Mouse (Mus musculus): Measurements from ENCODE around the gene Hoxb2. TPM values are rescaled to one million over a fixed set of nuclear protein-coding genes. Genes with fewer than 3 reads are reported as not detected.
A peak's percentile ranks its signal among the peaks of the same experiment; 100 is the strongest.

The Hoxb2 gene
- polyA plus RNA-seq, 1 experiment from 2014 or later: 49.9 TPM

- no peak for ATAC-seq (ENCODE audit: low FRiP score, low TSS enrichment)
Observed at GRCm38 (mm10) chr11:96327122-96327521, 23.2 kb upstream of the Hoxb2 start.

GRCm38 (mm10) chr11:96327750-96328149, 22.6 kb upstream of the Hoxb2 start:
- 26% methylated on average over 5 of the region's 5 CpGs for WGBS
- peak overlapping the region; percentile 95 for H3K4me2 ChIP-seq (replicated peaks; ENCODE audit: low read depth, low read length)
- no peaks in the 10 kb centered on the region for H3K27me3 ChIP-seq (ENCODE audit: control insufficient read depth, insufficient read depth, low read length)
- peak overlapping the region; percentile 15; the same call in 1 of the 2 replicates for H3K4me3 ChIP-seq (ENCODE audit: low read length)
- peaks cover 89% of the 10 kb centered on the region for H3K4me1 ChIP-seq (ENCODE audit: control insufficient read depth, insufficient read depth, low read length)
- peaks cover 30% of the 10 kb centered on the region for H3K36me3 ChIP-seq (ENCODE audit: control insufficient read depth, insufficient read depth, low read length)
- peak overlapping the region; percentile 100 for H3K27ac ChIP-seq (ENCODE audit: low read depth, low read length)
- no peaks in the 10 kb centered on the region for H3K9me3 ChIP-seq (ENCODE audit: control insufficient read depth, low read length)
- no peak for ATAC-seq (ENCODE audit: low FRiP score, low TSS enrichment)
- H3K9ac ChIP-seq (ENCODE audit: low read depth, low read length): peak overlapping the region; percentile 99

More at GRCm38 (mm10) chr11:96327122-96327521, 23.2 kb upstream of the Hoxb2 start:
- WGBS: 32% methylated on average over 7 of the region's 7 CpGs
- Histone ChIP-seq H3K4me2 (replicated peaks; ENCODE audit: low read depth, low read length) (peak overlapping the region; percentile 95), H3K36me3 (ENCODE audit: control insufficient read depth, insufficient read depth, low read length) (peaks cover 31% of the 10 kb centered on the region), H3K9me3 (ENCODE audit: control insufficient read depth, low read length) (no peaks in the 10 kb centered on the region), H3K27ac (ENCODE audit: low read depth, low read length) (peak overlapping the region; percentile 100), H3K27me3 (ENCODE audit: control insufficient read depth, insufficient read depth, low read length) (no peaks in the 10 kb centered on the region), H3K9ac (ENCODE audit: low read depth, low read length) (peak overlapping the region; percentile 99), H3K4me3 (ENCODE audit: low read length) (peak overlapping the region; percentile 53; the same call in 1 of the 2 replicates), H3K4me1 (ENCODE audit: control insufficient read depth, insufficient read depth, low read length) (peaks cover 94% of the 10 kb centered on the region)

- H3K27me3 ChIP-seq (ENCODE audit: control insufficient read depth, insufficient read depth, low read length): no peaks in the 10 kb centered on the region
- peak overlapping the region; percentile 4; the same call in 1 of the 2 replicates for H3K4me3 ChIP-seq (ENCODE audit: low read length)
- H3K9me3 ChIP-seq (ENCODE audit: control insufficient read depth, low read length): no peaks in the 10 kb centered on the region
- ATAC-seq (ENCODE audit: low FRiP score, low TSS enrichment): no peak
- peaks cover 89% of the 10 kb centered on the region for H3K4me1 ChIP-seq (ENCODE audit: control insufficient read depth, insufficient read depth, low read length)
- WGBS: 9% methylated on average over 8 of the region's 8 CpGs
- H3K9ac ChIP-seq (ENCODE audit: low read depth, low read length): peak overlapping the region; percentile 99; the same call in 1 of the 2 replicates
- H3K36me3 ChIP-seq (ENCODE audit: control insufficient read depth, insufficient read depth, low read length): peaks cover 35% of the 10 kb centered on the region
- H3K4me2 ChIP-seq (replicated peaks; ENCODE audit: low read depth, low read length): peak overlapping the region; percentile 95
- H3K27ac ChIP-seq (ENCODE audit: low read depth, low read length): peak overlapping the region; percentile 100; the same call in 1 of the 2 replicates
Observed at GRCm38 (mm10) chr11:96328605-96329004, 21.7 kb upstream of the Hoxb2 start.

- Histone ChIP-seq H3K4me2 (replicated peaks; ENCODE audit: low read depth, low read length) (peak overlapping the region; percentile 70), H3K27ac (ENCODE audit: low read depth, low read length) (peak overlapping the region; percentile 100), H3K4me3 (ENCODE audit: low read length) (peak overlapping the region; percentile 38), H3K4me1 (ENCODE audit: control insufficient read depth, insufficient read depth, low read length) (peaks cover 90% of the 10 kb centered on the region), H3K27me3 (ENCODE audit: control insufficient read depth, insufficient read depth, low read length) (no peaks in the 10 kb centered on the region), H3K9ac (ENCODE audit: low read depth, low read length) (peak overlapping the region; percentile 86), H3K36me3 (ENCODE audit: control insufficient read depth, insufficient read depth, low read length) (peaks cover 39% of the 10 kb centered on the region), H3K9me3 (ENCODE audit: control insufficient read depth, low read length) (no peaks in the 10 kb centered on the region)
- WGBS: 6% methylated on average over 8 of the region's 8 CpGs
- no peak for ATAC-seq (ENCODE audit: low FRiP score, low TSS enrichment)
Observed at GRCm38 (mm10) chr11:96332105-96332504, 18.2 kb upstream of the Hoxb2 start.

GRCm38 (mm10) chr11:96332618-96333032, 17.7 kb upstream of the Hoxb2 start:
- H3K4me3 ChIP-seq (ENCODE audit: low read length): peak overlapping the region; percentile 38
- H3K36me3 ChIP-seq (ENCODE audit: control insufficient read depth, insufficient read depth, low read length): peaks cover 40% of the 10 kb centered on the region
- H3K4me1 ChIP-seq (ENCODE audit: control insufficient read depth, insufficient read depth, low read length): peaks cover 91% of the 10 kb centered on the region
- no peaks in the 10 kb centered on the region for H3K27me3 ChIP-seq (ENCODE audit: control insufficient read depth, insufficient read depth, low read length)
- no peaks in the 10 kb centered on the region for H3K9me3 ChIP-seq (ENCODE audit: control insufficient read depth, low read length)
- H3K27ac ChIP-seq (ENCODE audit: low read depth, low read length): peak overlapping the region; percentile 100
- peak overlapping the region; percentile 70 for H3K4me2 ChIP-seq (replicated peaks; ENCODE audit: low read depth, low read length)
- ATAC-seq (ENCODE audit: low FRiP score, low TSS enrichment): peak; percentile 40
- 6% methylated on average over 33 of the region's 35 CpGs for WGBS
- H3K9ac ChIP-seq (ENCODE audit: low read depth, low read length): peak overlapping the region; percentile 86

GRCm38 (mm10) chr11:96333241-96334001, 16.9 kb upstream of the Hoxb2 start:
- H3K27me3 ChIP-seq (ENCODE audit: control insufficient read depth, insufficient read depth, low read length): no peaks in the 10 kb centered on the region
- peaks cover 42% of the 10 kb centered on the region for H3K36me3 ChIP-seq (ENCODE audit: control insufficient read depth, insufficient read depth, low read length)
- WGBS: 9% methylated on average over 17 of the region's 17 CpGs

GRCm38 (mm10) chr11:96334002-96334364, 16.3 kb upstream of the Hoxb2 start:
- ATAC-seq (ENCODE audit: low FRiP score, low TSS enrichment): 0 out of 2 replicates have a peak, but pooled peaks have one; percentile 3
- Histone ChIP-seq H3K4me1 (ENCODE audit: control insufficient read depth, insufficient read depth, low read length) (peaks cover 94% of the 10 kb centered on the region), H3K4me3 (ENCODE audit: low read length) (peak overlapping the region; percentile 38)

More at GRCm38 (mm10) chr11:96333241-96334001, 16.9 kb upstream of the Hoxb2 start:
- Histone ChIP-seq H3K4me3 (ENCODE audit: low read length) (peak overlapping the region; percentile 38), H3K9me3 (ENCODE audit: control insufficient read depth, low read length) (no peaks in the 10 kb centered on the region), H3K27ac (ENCODE audit: low read depth, low read length) (peak overlapping the region; percentile 100), H3K9ac (ENCODE audit: low read depth, low read length) (peak overlapping the region; percentile 86), H3K4me2 (replicated peaks; ENCODE audit: low read depth, low read length) (peak overlapping the region; percentile 70), H3K4me1 (ENCODE audit: control insufficient read depth, insufficient read depth, low read length) (peaks cover 92% of the 10 kb centered on the region)
- ATAC-seq (ENCODE audit: low FRiP score, low TSS enrichment): peak; percentile 60

GRCm38 (mm10) chr11:96334998-96335397, 15.3 kb upstream of the Hoxb2 start:
- peak overlapping the region; percentile 25; the same call in 1 of the 2 replicates for H3K9ac ChIP-seq (ENCODE audit: low read depth, low read length)
- H3K27ac ChIP-seq (ENCODE audit: low read depth, low read length): peak overlapping the region; percentile 100
- no peaks in the 10 kb centered on the region for H3K9me3 ChIP-seq (ENCODE audit: control insufficient read depth, low read length)
- H3K36me3 ChIP-seq (ENCODE audit: control insufficient read depth, insufficient read depth, low read length): peaks cover 40% of the 10 kb centered on the region
- 41% methylated on average over 3 of the region's 3 CpGs for WGBS
- H3K27me3 ChIP-seq (ENCODE audit: control insufficient read depth, insufficient read depth, low read length): no peaks in the 10 kb centered on the region
- no peak for ATAC-seq (ENCODE audit: low FRiP score, low TSS enrichment)
- H3K4me3 ChIP-seq (ENCODE audit: low read length): no peak overlapping the region
- peaks cover 95% of the 10 kb centered on the region for H3K4me1 ChIP-seq (ENCODE audit: control insufficient read depth, insufficient read depth, low read length)
- H3K4me2 ChIP-seq (replicated peaks; ENCODE audit: low read depth, low read length): peak overlapping the region; percentile 70

More at GRCm38 (mm10) chr11:96334002-96334364, 16.3 kb upstream of the Hoxb2 start:
- H3K9me3 ChIP-seq (ENCODE audit: control insufficient read depth, low read length): no peaks in the 10 kb centered on the region
- H3K27me3 ChIP-seq (ENCODE audit: control insufficient read depth, insufficient read depth, low read length): no peaks in the 10 kb centered on the region
- peaks cover 42% of the 10 kb centered on the region for H3K36me3 ChIP-seq (ENCODE audit: control insufficient read depth, insufficient read depth, low read length)
- peak overlapping the region; percentile 86 for H3K9ac ChIP-seq (ENCODE audit: low read depth, low read length)
- peak overlapping the region; percentile 100 for H3K27ac ChIP-seq (ENCODE audit: low read depth, low read length)
- peak overlapping the region; percentile 70 for H3K4me2 ChIP-seq (replicated peaks; ENCODE audit: low read depth, low read length)
- WGBS: 23% methylated on average over 2 of the region's 2 CpGs

GRCm38 (mm10) chr11:96336597-96336996, 13.7 kb upstream of the Hoxb2 start:
- Histone ChIP-seq H3K4me1 (ENCODE audit: control insufficient read depth, insufficient read depth, low read length) (peaks cover 86% of the 10 kb centered on the region), H3K36me3 (ENCODE audit: control insufficient read depth, insufficient read depth, low read length) (peaks cover 31% of the 10 kb centered on the region), H3K4me3 (ENCODE audit: low read length) (no peak overlapping the region), H3K9me3 (ENCODE audit: control insufficient read depth, low read length) (no peaks in the 10 kb centered on the region), H3K27me3 (ENCODE audit: control insufficient read depth, insufficient read depth, low read length) (no peaks in the 10 kb centered on the region), H3K27ac (ENCODE audit: low read depth, low read length) (peak overlapping the region; percentile 100; the same call in 1 of the 2 replicates), H3K9ac (ENCODE audit: low read depth, low read length) (peak overlapping the region; percentile 19; the same call in 1 of the 2 replicates), H3K4me2 (replicated peaks; ENCODE audit: low read depth, low read length) (0 out of 2 replicates have a peak overlapping the region, but pooled peaks have one; percentile 5)
- 10% methylated on average over 2 of the region's 2 CpGs for WGBS
- ATAC-seq (ENCODE audit: low FRiP score, low TSS enrichment): no peak
